Mouse (Mus musculus) stomach, postnatal 0 days (tissue): Measurements from ENCODE around the gene Zranb1.

Experiments
- CTCF ChIP-seq: IDR thresholded peaks from 2 replicates; pipeline ENCODE4 v1.5.1; 2016; ENCODE audit warnings: antibody characterized with exemption, low read depth, mild to moderate bottlenecking, moderate library complexity
- EP300 ChIP-seq: optimal IDR thresholded peaks from 2 replicates; pipeline ENCODE3; 2016; ENCODE audit warnings: antibody characterized with exemption

DNA sequence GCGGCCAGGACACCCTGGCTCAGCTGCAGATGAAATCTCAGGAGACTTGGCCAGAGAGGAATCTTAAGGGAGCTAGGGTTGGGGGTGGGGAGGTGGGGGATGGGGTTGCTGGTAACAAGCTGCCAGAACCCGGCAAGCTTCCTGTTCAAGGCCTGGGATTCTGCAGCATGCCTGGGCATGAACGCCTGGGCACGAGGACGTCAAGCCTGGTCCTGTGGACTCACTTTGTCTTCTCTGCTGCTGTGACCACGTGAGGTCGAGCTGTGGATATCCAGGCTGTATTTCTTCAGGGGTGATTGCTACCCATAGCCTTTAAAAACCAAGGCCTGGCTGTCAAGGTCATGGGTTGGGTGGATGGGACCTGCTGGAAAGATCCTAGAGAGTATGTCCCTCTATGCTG, 74.8 kb downstream of the Zranb1 start:
- TF ChIP-seq CTCF: no peak
- no peak for TF ChIP-seq EP300
